Mouse (Mus musculus) hindbrain, embryonic 16.5 days (tissue): ENCODE measurements at regions not wholly inside any gene's neighbourhood (a gene's known extent, or its start where the extent isn't known, plus 50 kb on each side); places are given as distances from the start of the nearest gene placed in this dataset.
A peak's percentile ranks its signal among the peaks of the same experiment; 100 is the strongest.

Experiments used
- ATAC-seq: fragments of 200-750 bp; cut with Nextera tagmentation; 2 replicates; pipeline ENCODE4 v1.8.0; 2017; ENCODE audit warnings: moderate TSS enrichment, moderate library complexity
- H3K27ac ChIP-seq: fragments of 300-500 bp; sonication (generic); 2 replicates; pipeline ENCODE4 v1.5.1; 2014; ENCODE audit warnings: low read depth, mild to moderate bottlenecking, control low read depth, low read length, moderate library complexity
- H3K27me3 ChIP-seq: fragments of 300-500 bp; sonication (generic); replicated peaks from 2 replicates; pipeline ENCODE4 v1.6.1; 2014; ENCODE audit warnings: low read length; ENCODE audit not compliant: control insufficient read depth, insufficient read depth
- H3K36me3 ChIP-seq: fragments of 300-500 bp; sonication (generic); 2 replicates; pipeline ENCODE4 v1.6.1; 2014; ENCODE audit warnings: mild to moderate bottlenecking, low read length, moderate library complexity, mixed read lengths; ENCODE audit not compliant: control insufficient read depth, insufficient read depth
- H3K4me1 ChIP-seq: fragments of 300-500 bp; sonication (generic); 2 replicates; pipeline ENCODE4 v1.6.1; 2014; ENCODE audit warnings: low read depth, low read length; ENCODE audit not compliant: control insufficient read depth, insufficient read depth
- H3K4me2 ChIP-seq: fragments of 300-500 bp; sonication (generic); 2 replicates; pipeline ENCODE4 v1.6.1; 2014; ENCODE audit warnings: mild to moderate bottlenecking, low read length, control low read depth, moderate library complexity
- H3K4me3 ChIP-seq: fragments of 300-500 bp; sonication (generic); 2 replicates; pipeline ENCODE4 v1.5.1; 2014; ENCODE audit warnings: mild to moderate bottlenecking, low read length, control low read depth, moderate library complexity
- H3K9ac ChIP-seq: fragments of 300-500 bp; sonication (generic); 2 replicates; pipeline ENCODE4 v1.6.1; 2014; ENCODE audit warnings: low read depth, mild to moderate bottlenecking, control low read depth, low read length, moderate library complexity
- H3K9me3 ChIP-seq: fragments of 300-500 bp; sonication (generic); 2 replicates; pipeline ENCODE4 v1.6.1; 2014; ENCODE audit warnings: mild to moderate bottlenecking, low read length, moderate library complexity; ENCODE audit not compliant: control insufficient read depth
- WGBS: fragments of 180-500 bp; shearing (Covaris S2); extraction: QIAGEN DNeasy Blood & Tissue Kit; methylation state at CpG from one replicate; pipeline ENCODE4 v1.1.7; 2014; 5-methylcytosine and 5-hydroxymethylcytosine counted together

GRCm38 (mm10) chr15:25268436-25268835, 145.1 kb downstream of the Basp1 start:
- H3K9ac ChIP-seq, result no peak overlapping the region
- peaks cover 4% of the 10 kb centered on the region; the same call in 1 of the 2 replicates for H3K4me1 ChIP-seq
- WGBS, result 85% methylated on average over 2 of the region's 2 CpGs

GRCm38 (mm10) chr15:25267509-25267908, 146.1 kb downstream of the Basp1 start:
- H3K4me1 ChIP-seq, result peaks cover 4% of the 10 kb centered on the region; the same call in 1 of the 2 replicates
- no peak overlapping the region for H3K4me3 ChIP-seq
- no peak overlapping the region for H3K9ac ChIP-seq
- no peaks in the 10 kb centered on the region for H3K36me3 ChIP-seq
- ATAC-seq, result no peak
- H3K4me2 ChIP-seq, result no peak overlapping the region
- H3K27me3 ChIP-seq, result no peaks in the 10 kb centered on the region
- WGBS, result 91% methylated on average over 3 of the region's 3 CpGs
- no peak overlapping the region for H3K27ac ChIP-seq
- no peaks in the 10 kb centered on the region for H3K9me3 ChIP-seq

More at GRCm38 (mm10) chr15:25268436-25268835, 145.1 kb downstream of the Basp1 start:
- no peaks in the 10 kb centered on the region for H3K9me3 ChIP-seq
- H3K27me3 ChIP-seq, result no peaks in the 10 kb centered on the region
- no peaks in the 10 kb centered on the region for H3K36me3 ChIP-seq
- H3K4me2 ChIP-seq, result no peak overlapping the region
- no peak overlapping the region for H3K27ac ChIP-seq
- no peak for ATAC-seq
- H3K4me3 ChIP-seq, result no peak overlapping the region

- ATAC-seq, result peak; percentile 84
- Histone ChIP-seq H3K9ac (peak overlapping the region; percentile 5; the same call in 1 of the 2 replicates), H3K4me2 (peak overlapping the region; percentile 27; the same call in 1 of the 2 replicates), H3K27ac (no peak overlapping the region), H3K36me3 (no peaks in the 10 kb centered on the region), H3K27me3 (no peaks in the 10 kb centered on the region), H3K4me3 (no peak overlapping the region), H3K9me3 (no peaks in the 10 kb centered on the region), H3K4me1 (no peaks in the 10 kb centered on the region; the same call in 1 of the 2 replicates)
- WGBS, result 46% methylated on average over 13 of the region's 13 CpGs
These were observed 160.7 kb downstream of the Basp1 start for GRCm38 (mm10) chr15:25252648-25253567.

GRCm38 (mm10) chr15:25245631-25246030, 167.9 kb downstream of the Basp1 start:
- no peak overlapping the region for H3K4me2 ChIP-seq
- no peak for ATAC-seq
- no peaks in the 10 kb centered on the region for H3K36me3 ChIP-seq
- no peaks in the 10 kb centered on the region for H3K27me3 ChIP-seq
- no peaks in the 10 kb centered on the region for H3K9me3 ChIP-seq
- H3K4me1 ChIP-seq, result no peaks in the 10 kb centered on the region
- H3K9ac ChIP-seq, result no peak overlapping the region
- 87% methylated on average over 8 of the region's 8 CpGs for WGBS
- no peak overlapping the region for H3K4me3 ChIP-seq
- H3K27ac ChIP-seq, result no peak overlapping the region

- H3K9me3 ChIP-seq, result no peaks in the 10 kb centered on the region
- H3K27ac ChIP-seq, result no peak overlapping the region
- no peaks in the 10 kb centered on the region for H3K36me3 ChIP-seq
- H3K4me3 ChIP-seq, result no peak overlapping the region
- H3K4me1 ChIP-seq, result no peaks in the 10 kb centered on the region
- no peak overlapping the region for H3K9ac ChIP-seq
- no peaks in the 10 kb centered on the region for H3K27me3 ChIP-seq
- 73% methylated on average over 18 of the region's 18 CpGs for WGBS
- peak; percentile 40 for ATAC-seq
- H3K4me2 ChIP-seq, result peak overlapping the region; percentile 5; the same call in 1 of the 2 replicates
These were observed 175.6 kb downstream of the Basp1 start for GRCm38 (mm10) chr15:25237665-25238664.

- Histone ChIP-seq H3K9ac (no peak overlapping the region), H3K36me3 (no peaks in the 10 kb centered on the region), H3K27ac (no peak overlapping the region), H3K4me3 (no peak overlapping the region), H3K4me2 (no peak overlapping the region), H3K4me1 (no peaks in the 10 kb centered on the region), H3K27me3 (no peaks in the 10 kb centered on the region), H3K9me3 (no peaks in the 10 kb centered on the region)
- 76% methylated on average over 6 of the region's 6 CpGs for WGBS
- ATAC-seq, result no peak
These were observed 177.3 kb downstream of the Basp1 start for GRCm38 (mm10) chr15:25236191-25236723.

GRCm38 (mm10) chr15:25234064-25234700, 179.4 kb downstream of the Basp1 start:
- H3K36me3 ChIP-seq, result no peaks in the 10 kb centered on the region
- no peak overlapping the region for H3K27ac ChIP-seq
- no peaks in the 10 kb centered on the region for H3K27me3 ChIP-seq
- no peaks in the 10 kb centered on the region for H3K4me1 ChIP-seq
- no peak overlapping the region for H3K4me3 ChIP-seq
- ATAC-seq, result no peak
- no peaks in the 10 kb centered on the region for H3K9me3 ChIP-seq
- H3K4me2 ChIP-seq, result no peak overlapping the region
- H3K9ac ChIP-seq, result no peak overlapping the region
- 94% methylated on average over 10 of the region's 10 CpGs for WGBS

- 56% methylated on average over 4 of the region's 4 CpGs for WGBS
- H3K4me3 ChIP-seq, result no peak overlapping the region
- H3K27me3 ChIP-seq, result no peaks in the 10 kb centered on the region
- no peak overlapping the region for H3K9ac ChIP-seq
- H3K9me3 ChIP-seq, result no peaks in the 10 kb centered on the region
- peak; percentile 87 for ATAC-seq
- H3K27ac ChIP-seq, result no peak overlapping the region
- no peak overlapping the region for H3K4me2 ChIP-seq
- H3K4me1 ChIP-seq, result no peaks in the 10 kb centered on the region
- no peaks in the 10 kb centered on the region for H3K36me3 ChIP-seq
These were observed 183.4 kb downstream of the Basp1 start for GRCm38 (mm10) chr15:25230213-25230612.
